Mouse (Mus musculus) ES-E14 (cell line): ENCODE results near the gene Tex19.2.

Source experiments
- HCFC1 ChIP-seq: IDR thresholded peaks from 2 replicates; pipeline ENCODE4 v1.6.1; 2012; ENCODE audit warnings: low read length, inconsistent platforms, borderline replicate concordance; ENCODE audit not compliant: insufficient read depth
- ZNF384 ChIP-seq: IDR thresholded peaks from 2 replicates; pipeline ENCODE4 v1.6.1; 2012; ENCODE audit warnings: low read depth, low read length, inconsistent platforms

DNA sequence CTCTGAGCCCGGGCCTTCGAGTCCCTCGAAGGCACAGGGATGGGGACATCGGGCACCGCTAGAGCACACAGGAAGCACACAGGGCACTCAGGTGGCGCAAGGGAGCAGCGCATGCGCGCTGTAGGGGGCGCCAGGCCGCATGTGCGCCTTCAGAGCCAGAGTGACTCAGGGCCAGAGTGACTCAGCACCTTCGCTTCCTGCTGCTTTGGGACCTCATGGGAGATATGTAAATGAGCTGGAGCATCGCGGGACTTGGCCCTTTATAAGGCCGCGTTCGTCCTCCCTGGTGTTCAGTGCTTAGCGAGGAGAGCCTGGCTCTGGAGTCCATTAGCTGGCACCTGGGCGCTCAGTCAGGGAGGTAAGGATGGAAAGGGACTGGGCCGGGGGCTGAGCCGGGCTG is 27.4 kb upstream of the Tex19.2 start, which contains the start of gene Tex19.1:
- no peak for TF ChIP-seq ZNF384
- TF ChIP-seq HCFC1 = peak; percentile 63; the same call in 1 of the 2 replicates
